Mouse (Mus musculus) G1E (cell line): ENCODE data around the gene Kcnc3. TPM values are rescaled to one million over a fixed set of nuclear protein-coding genes. Genes with fewer than 3 reads are reported as not detected.

Experiments
- ATAC-seq: 2 replicates; pipeline ENCODE4 v1.8.0; 2016; ENCODE audit warnings: mild to moderate bottlenecking; ENCODE audit not compliant: insufficient number of reproducible peaks, poor library complexity, low FRiP score, severe bottlenecking; ENCODE audit errors: extremely low read depth
- DNase-seq: peaks from one replicate; pipeline ENCODE4 v3.0.0; 2012; ENCODE audit warnings: low spot score
- H3K27me3 ChIP-seq: 2 replicates; pipeline ENCODE4 v1.6.1; 2012; ENCODE audit warnings: mild to moderate bottlenecking, low read length, inconsistent platforms; ENCODE audit not compliant: insufficient read depth
- H3K36me3 ChIP-seq: replicated peaks from 2 replicates; pipeline ENCODE3; 2012; ENCODE audit warnings: mild to moderate bottlenecking, inconsistent platforms
- H3K4me1 ChIP-seq: 2 replicates; pipeline ENCODE4 v1.6.1; 2012; ENCODE audit warnings: low read depth, low read length, inconsistent platforms, mixed read lengths; ENCODE audit not compliant: insufficient read depth
- H3K4me3 ChIP-seq: 2 replicates; pipeline ENCODE4 v1.5.1; 2012; ENCODE audit warnings: low read depth, mild to moderate bottlenecking, inconsistent platforms, low read length, moderate library complexity, mixed read lengths
- H3K9me3 ChIP-seq: replicated peaks from 2 replicates; pipeline ENCODE4 v1.6.1; 2012; ENCODE audit warnings: inconsistent platforms
- CTCF ChIP-seq: IDR thresholded peaks from 2 replicates; pipeline ENCODE4 v1.5.1; 2012; ENCODE audit warnings: low read depth, low read length, inconsistent platforms, mixed read lengths
- GATA1 ChIP-seq: IDR thresholded peaks from 2 replicates; pipeline ENCODE4 v1.6.1; 2012; ENCODE audit warnings: borderline replicate concordance, low read length, inconsistent platforms, mixed read lengths
- GATA2 ChIP-seq: IDR thresholded peaks from 2 replicates; pipeline ENCODE4 v1.6.1; 2012; ENCODE audit warnings: low read depth, low read length, inconsistent platforms, borderline replicate concordance
- POLR2AphosphoS5 ChIP-seq: IDR thresholded peaks from 2 replicates; pipeline ENCODE4 v1.6.1; 2012; ENCODE audit warnings: low read depth, low read length, inconsistent platforms; ENCODE audit not compliant: insufficient replicate concordance
- TAL1 ChIP-seq: conservative IDR thresholded peaks from 2 replicates; pipeline ENCODE4 v1.6.1; 2012; ENCODE audit warnings: low read depth, low read length, inconsistent platforms, mixed read lengths
- polyA plus RNA-seq: library from polyadenylated mRNA; stranded (reverse); fragments of >175 nt; gene quantifications from 2 replicates; pipeline ENCODE4 v1.2.3, GENCODE M21; 2012
- total RNA-seq, 2 experiments: library from RNA; stranded (forward) in 1 of 2; stranded (reverse) in 1 of 2; fragments of 200-1000 nt in 1 of 2; fragments of >200 nt in 1 of 2; fragmentation: Nextera tagmentation in 1 of 2; gene quantifications; 2 replicates each; pipeline ENCODE4 v1.2.3; 2014 to 2017

Kcnc3 gene
- total and polyA plus RNA-seq, 3 experiments, result 0.05 to 0.53 TPM; not detected in 1

GRCm38 (mm10) chr7:44604619-44605018, 14.2 kb downstream of the Kcnc3 start:
- Histone ChIP-seq H3K27me3 (peaks cover 17% of the 10 kb centered on the region; the same call in 1 of the 2 replicates), H3K4me3 (peak overlapping the region; percentile 64; the same call in 1 of the 2 replicates), H3K36me3 (no peaks in the 10 kb centered on the region), H3K4me1 (peaks cover 14% of the 10 kb centered on the region), H3K9me3 (no peaks in the 10 kb centered on the region)
- ATAC-seq (no peak), DNase-seq (peak; percentile 17)
- TF ChIP-seq GATA1 (no peak), TAL1 (no peak), CTCF (no peak), GATA2 (no peak)

- peaks cover 19% of the 10 kb centered on the region; the same call in 1 of the 2 replicates for H3K27me3 ChIP-seq
- H3K36me3 ChIP-seq, result no peaks in the 10 kb centered on the region
- DNase-seq (no peak), ATAC-seq (no peak)
- TF ChIP-seq TAL1 (no peak), CTCF (no peak), POLR2AphosphoS5 (no peak), GATA1 (no peak), GATA2 (no peak)
- peaks cover 14% of the 10 kb centered on the region for H3K4me1 ChIP-seq
- no peak overlapping the region for H3K4me3 ChIP-seq
- no peaks in the 10 kb centered on the region for H3K9me3 ChIP-seq
Observed at GRCm38 (mm10) chr7:44605436-44605835, 15.0 kb downstream of the Kcnc3 start.

- TF ChIP-seq GATA2 (no peak), TAL1 (no peak), POLR2AphosphoS5 (no peak), GATA1 (no peak), CTCF (no peak)
- no peaks in the 10 kb centered on the region for H3K9me3 ChIP-seq
- peaks cover 22% of the 10 kb centered on the region; the same call in 1 of the 2 replicates for H3K27me3 ChIP-seq
- H3K4me3 ChIP-seq, result no peak overlapping the region
- ATAC-seq, result no peak
- no peak for DNase-seq
- H3K36me3 ChIP-seq, result no peaks in the 10 kb centered on the region
- peaks cover 14% of the 10 kb centered on the region for H3K4me1 ChIP-seq
Observed at GRCm38 (mm10) chr7:44606171-44606901, 15.9 kb downstream of the Kcnc3 start.

GRCm38 (mm10) chr7:44612192-44612591, 21.7 kb downstream of the Kcnc3 start:
- no peak overlapping the region for H3K4me3 ChIP-seq
- no peaks in the 10 kb centered on the region; the same call in 1 of the 2 replicates for H3K4me1 ChIP-seq
- DNase-seq (no peak), ATAC-seq (no peak)
- TF ChIP-seq TAL1 (no peak), GATA2 (no peak), POLR2AphosphoS5 (no peak), GATA1 (no peak), CTCF (no peak)
- no peaks in the 10 kb centered on the region for H3K36me3 ChIP-seq
- H3K27me3 ChIP-seq, result peaks cover 19% of the 10 kb centered on the region; the same call in 1 of the 2 replicates
- H3K9me3 ChIP-seq, result no peaks in the 10 kb centered on the region

- Histone ChIP-seq H3K36me3 (no peaks in the 10 kb centered on the region), H3K4me1 (no peaks in the 10 kb centered on the region; the same call in 1 of the 2 replicates), H3K4me3 (no peak overlapping the region), H3K9me3 (no peaks in the 10 kb centered on the region), H3K27me3 (peaks cover 19% of the 10 kb centered on the region; the same call in 1 of the 2 replicates)
- ATAC-seq, result no peak
- DNase-seq, result no peak
- TF ChIP-seq POLR2AphosphoS5 (no peak), CTCF (no peak), TAL1 (no peak), GATA1 (no peak), GATA2 (no peak)
Observed at GRCm38 (mm10) chr7:44614041-44614688, 23.7 kb downstream of the Kcnc3 start.

DNA sequence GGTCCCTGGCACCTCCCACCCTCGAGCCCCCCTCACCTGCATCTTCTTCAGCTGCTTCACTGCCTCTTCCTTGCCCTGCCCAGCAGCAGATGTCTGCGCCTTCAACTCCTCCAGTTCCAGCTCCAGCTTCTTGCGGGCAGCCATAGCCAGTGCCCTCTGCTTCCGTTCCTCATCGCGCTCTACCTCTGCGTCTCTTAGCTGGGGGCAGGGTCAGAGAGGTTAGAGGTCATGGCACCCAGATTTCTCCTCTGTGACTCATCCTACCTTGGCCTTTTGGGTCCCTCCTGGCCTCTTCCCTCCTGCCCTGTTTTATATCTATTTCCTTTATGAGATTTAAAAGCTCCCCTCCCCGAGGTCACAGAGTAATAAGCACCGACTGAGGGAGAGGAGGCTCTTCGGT, 24.8 kb downstream of the Kcnc3 start:
- DNase-seq (no peak), ATAC-seq (no peak)
- Histone ChIP-seq H3K9me3 (peaks cover 4% of the 10 kb centered on the region; the same call in 1 of the 2 replicates), H3K27me3 (peaks cover 17% of the 10 kb centered on the region; the same call in 1 of the 2 replicates), H3K4me3 (no peak overlapping the region), H3K36me3 (no peaks in the 10 kb centered on the region), H3K4me1 (no peaks in the 10 kb centered on the region; the same call in 1 of the 2 replicates)
- TF ChIP-seq TAL1 (no peak), POLR2AphosphoS5 (no peak), GATA2 (no peak), CTCF (no peak), GATA1 (no peak)
